Mouse (Mus musculus) neural tube, embryonic 10.5 days (tissue): ENCODE results near the gene Cep112.

Source experiments
- DNase-seq: peaks from one replicate; pipeline ENCODE4 v3.0.0-alpha.2; 2017; ENCODE audit warnings: low spot score; ENCODE audit errors: extremely low spot score

The Cep112 gene

DNA sequence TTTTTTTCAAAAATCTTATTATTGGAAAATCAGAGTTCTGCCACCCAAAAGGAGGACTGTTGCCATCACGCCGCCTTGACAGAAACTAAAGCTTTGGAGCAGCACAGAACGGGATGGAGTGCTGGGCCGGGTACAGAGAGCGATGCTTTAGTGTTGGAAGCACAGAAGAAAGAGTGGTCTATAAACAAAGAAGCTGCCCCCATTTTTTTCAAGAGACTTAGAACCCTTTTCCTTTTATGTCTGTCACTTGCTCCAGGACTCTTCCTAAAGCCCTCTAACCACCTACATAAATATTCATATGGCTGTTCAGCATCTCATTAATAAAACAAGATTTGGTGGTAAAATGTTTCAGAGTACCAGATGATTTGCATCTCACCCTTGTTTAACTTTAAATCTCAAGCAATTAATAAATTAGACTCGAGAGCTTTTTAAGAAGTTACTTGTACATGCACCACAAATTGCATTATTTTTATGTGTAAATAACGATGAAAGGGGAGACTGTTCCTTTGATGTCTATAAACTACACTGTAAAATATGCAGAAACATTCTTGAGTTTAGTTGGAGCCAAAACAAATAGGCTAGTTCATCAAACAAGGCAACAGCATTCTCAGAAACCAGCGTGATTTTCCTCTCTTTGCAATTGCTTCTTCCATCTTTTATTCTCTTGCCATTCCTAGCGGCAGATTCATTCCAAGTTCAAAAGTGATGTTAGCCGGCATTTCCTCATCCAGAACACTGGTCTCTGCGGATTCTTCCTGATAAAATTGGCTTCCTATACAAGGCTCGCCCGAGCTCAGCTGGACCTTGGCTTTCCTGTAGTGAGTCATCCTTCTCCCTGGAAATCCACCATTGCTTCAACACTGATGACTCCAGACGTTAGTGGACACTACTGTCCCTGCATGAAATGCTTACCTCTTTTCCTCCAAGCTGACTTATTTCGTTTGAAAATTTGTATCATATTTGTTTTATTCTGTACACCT, 355.6 kb downstream of the Cep112 start:
- no peak for DNase-seq

DNA sequence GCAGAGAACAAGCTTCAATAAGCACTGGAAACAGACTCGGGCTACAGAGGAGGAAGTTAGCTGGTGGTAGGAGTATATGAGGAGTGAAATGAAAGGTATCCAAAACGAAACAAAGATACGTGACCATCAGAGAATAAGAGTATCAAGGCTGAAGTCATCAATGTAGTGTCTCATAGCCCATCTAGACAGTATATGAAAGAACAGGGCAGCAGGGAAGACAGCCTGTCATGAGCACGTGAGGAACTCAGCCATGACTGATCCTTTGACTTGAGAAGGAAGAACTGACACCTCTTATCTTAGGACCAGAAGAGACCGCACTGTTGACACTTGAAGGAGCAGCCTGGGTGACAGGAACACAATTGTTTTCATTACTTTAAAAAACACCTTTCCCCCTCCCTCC, 373.4 kb downstream of the Cep112 start:
- DNase-seq: no peak

DNA sequence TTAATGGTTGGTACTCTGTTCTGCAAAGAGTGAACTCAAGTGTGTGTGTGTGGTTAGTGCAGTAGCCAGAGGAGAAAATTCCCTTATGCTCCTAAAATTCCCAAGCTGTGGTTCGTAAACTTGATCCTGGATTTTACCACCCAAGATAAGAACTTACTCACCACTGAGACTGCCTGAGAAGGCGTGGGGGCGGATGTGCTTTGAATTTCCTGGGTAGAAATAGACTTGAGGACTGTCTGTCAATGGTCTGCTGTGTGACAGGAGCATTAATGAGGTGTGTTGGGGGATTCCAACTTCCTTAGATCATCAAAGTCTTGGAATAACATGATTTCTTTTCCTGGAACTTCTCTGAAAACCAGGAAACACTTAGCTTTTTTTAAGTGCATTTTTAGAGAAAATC, 374.7 kb downstream of the Cep112 start:
- no peak for DNase-seq

DNA sequence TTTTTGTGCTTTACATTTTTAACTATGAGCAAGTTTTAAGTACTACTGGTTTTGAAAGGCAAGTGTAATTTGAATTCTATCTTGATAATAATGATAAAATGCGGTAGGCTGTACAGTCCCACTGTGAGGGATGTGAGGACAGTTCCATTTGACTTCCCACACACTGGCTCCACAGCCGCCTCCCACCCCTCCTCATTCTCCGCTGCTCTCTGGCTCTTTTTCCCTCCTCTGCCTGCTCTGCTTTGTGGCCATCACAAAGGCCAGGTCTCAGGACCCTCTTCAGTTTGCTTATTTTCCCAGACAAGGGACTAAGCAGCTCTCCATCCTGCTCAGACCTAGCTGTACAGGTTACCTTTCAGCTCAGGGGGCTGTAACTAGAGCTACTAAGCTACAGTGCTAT, 379.0 kb downstream of the Cep112 start:
- no peak for DNase-seq

DNA sequence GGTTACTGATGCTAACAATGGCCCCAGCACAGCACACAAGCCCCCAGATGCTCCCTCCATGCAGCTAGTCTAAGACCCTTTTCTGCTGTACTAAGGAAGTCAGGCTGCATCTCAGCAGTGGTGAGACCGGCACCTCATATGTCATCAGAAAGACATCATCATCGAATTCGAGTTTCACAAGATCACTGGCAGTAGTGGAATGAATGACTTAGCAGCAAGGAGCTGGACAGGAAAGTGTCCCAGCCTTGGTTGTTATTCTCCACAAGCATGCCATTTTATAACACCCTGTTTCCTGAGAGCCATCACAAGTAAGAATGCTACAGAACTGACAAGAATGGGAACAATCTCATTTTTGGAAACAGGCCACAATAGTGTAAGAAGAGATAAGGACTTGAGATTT, 381.0 kb downstream of the Cep112 start:
- DNase-seq: no peak

DNA sequence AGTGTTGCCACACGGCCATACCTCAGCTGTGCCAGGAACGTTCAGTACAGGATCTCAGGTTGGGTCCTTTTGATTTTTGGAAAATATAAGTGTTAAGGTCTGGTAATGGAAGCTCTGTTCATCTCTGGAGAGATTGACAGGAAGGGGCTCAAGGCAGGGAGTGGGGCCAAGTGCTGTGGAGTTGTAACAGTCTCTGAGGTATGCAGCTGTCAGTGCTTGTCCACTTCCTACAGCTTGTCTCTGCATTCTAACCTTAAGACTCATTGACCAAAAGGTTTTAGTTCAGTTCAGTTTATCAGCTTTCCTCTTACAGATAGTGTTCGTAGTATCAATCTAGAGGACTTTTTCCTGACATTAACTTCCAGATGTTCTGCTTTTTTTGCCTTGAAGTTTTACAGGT, 384.6 kb downstream of the Cep112 start:
- DNase-seq: no peak

DNA sequence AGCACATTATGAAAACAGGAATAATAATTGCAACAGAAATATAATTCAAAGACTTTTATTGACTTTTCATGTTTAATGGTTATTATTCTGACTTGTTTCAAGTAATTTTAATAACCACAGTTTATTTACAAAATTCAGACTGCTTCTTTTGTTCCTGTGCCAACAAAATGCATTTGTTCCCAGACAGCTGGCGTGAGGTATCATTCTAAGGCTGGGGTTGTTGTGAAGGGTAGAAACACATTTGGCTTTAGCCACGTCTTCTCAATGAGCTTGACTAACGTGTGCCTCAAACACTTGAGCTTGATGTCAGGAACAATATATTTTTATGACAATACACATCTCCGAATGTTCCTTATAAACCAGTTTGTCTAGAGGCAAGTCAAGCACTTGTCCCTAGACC, 396.8 kb downstream of the Cep112 start:
- DNase-seq: no peak

- DNase-seq: no peak
Measured at GRCm38 (mm10) chr11:108822257-108822656, 397.3 kb downstream of the Cep112 start.

DNA sequence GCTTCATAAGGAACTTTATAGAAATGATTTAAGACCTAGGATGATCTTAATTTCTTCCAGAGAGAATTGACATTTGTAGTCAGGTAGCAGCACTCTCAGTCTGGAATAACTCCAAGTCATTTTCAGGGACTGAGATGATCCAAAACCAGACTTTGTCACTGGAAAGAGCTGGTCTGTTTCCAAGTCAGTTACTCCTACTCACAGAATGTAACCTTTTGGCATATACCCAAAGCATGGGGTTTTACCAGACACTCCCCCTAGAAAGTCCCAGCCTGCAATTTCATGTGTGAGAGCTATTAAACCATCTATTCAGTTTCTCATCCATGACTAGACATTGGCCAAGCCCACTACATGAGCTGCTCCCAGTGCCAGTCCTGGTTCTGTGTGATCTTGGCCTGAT, 402.3 kb downstream of the Cep112 start:
- DNase-seq: no peak

GRCm38 (mm10) chr11:108828374-108829025, 403.5 kb downstream of the Cep112 start:
- no peak for DNase-seq

DNA sequence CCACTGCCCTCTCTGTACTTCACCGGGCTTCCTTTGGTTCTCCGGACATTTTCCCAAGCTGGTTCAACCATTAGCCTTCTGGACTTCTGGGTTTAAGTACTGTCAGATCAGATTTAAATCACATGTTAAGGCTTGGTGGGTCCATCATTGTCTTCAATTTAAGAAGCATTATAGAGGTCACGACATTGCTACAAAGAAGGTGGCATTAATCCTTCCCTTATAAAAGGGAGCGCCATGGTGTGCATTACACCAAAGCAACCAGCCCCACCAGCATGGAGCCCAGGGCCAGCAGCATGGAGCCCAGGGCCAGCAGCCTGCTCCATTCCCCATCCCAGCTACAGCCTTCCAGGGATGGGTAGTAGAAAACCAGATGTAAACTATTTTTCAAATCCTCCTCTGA, 411.7 kb downstream of the Cep112 start:
- DNase-seq: no peak

DNA sequence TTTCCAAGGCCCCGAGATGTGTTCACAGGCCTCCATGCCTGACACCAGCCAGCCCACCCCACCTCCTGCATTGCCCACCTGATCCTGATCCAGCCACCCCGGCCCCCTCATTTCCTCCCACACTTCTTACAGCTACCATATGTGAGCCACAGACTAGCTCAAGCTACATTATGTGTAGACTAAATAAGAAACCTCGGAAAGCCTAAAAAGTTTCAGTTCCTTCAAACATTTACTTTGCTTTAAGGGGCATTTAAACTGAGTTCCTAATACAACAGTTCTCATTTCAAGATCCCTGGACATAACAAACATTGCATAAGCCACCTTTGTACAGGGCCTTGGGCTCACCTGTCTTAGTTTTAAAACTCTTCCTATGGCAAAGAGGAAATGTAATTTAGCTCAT, 415.2 kb downstream of the Cep112 start:
- DNase-seq: no peak

- no peak for DNase-seq
Measured at GRCm38 (mm10) chr11:108842765-108843164, 417.8 kb downstream of the Cep112 start.

- DNase-seq: no peak
Measured at GRCm38 (mm10) chr11:108845971-108846370, 421.0 kb downstream of the Cep112 start.

- no peak for DNase-seq
Measured at GRCm38 (mm10) chr11:108846479-108846878, 421.5 kb downstream of the Cep112 start.

DNA sequence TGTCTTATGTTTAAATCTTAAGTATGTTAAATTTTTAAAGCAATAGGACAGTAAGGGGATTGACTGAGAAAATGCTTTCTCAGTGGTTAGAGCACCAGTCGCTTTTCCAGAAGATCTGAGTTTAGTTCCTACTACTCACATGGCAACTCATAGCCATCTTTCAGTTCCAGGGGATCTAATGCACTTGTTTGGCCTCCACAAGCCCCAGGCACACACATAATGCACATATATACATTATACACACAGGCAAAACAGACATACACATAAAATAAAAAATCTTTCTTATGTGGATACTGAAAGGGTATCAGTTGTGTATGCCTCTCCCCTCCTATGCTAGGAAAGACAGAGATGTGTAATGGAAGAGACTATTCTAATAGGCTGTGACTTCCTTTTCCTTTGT, 426.8 kb downstream of the Cep112 start:
- DNase-seq: no peak

- no peak for DNase-seq
Measured at GRCm38 (mm10) chr11:108857254-108857653, 432.3 kb downstream of the Cep112 start.

- DNase-seq: no peak
Measured at GRCm38 (mm10) chr11:108857678-108858338, 432.8 kb downstream of the Cep112 start.

GRCm38 (mm10) chr11:108858339-108858804, 433.4 kb downstream of the Cep112 start:
- DNase-seq: no peak

- DNase-seq: no peak
Measured at GRCm38 (mm10) chr11:108858846-108859245, 433.9 kb downstream of the Cep112 start.

DNA sequence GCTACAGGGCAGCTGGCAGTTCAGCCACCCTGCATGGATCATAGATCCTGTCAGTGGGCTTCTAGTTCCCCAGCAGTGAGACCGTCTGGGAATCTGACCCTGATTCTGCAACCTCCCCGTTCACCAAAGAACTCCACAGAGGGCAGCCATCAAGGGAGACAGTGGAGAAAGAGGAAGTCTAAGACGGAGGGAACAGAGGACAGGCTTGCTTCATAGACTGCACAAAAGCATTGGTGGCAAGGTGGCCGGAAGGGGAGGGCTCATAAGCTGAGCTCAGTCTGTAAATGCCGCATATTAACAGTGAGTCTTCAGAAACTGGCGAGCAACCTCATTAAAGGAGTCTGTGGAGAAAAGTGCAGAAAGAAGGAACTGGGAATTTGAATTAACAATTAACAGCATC, 437.4 kb downstream of the Cep112 start:
- DNase-seq: no peak

DNA sequence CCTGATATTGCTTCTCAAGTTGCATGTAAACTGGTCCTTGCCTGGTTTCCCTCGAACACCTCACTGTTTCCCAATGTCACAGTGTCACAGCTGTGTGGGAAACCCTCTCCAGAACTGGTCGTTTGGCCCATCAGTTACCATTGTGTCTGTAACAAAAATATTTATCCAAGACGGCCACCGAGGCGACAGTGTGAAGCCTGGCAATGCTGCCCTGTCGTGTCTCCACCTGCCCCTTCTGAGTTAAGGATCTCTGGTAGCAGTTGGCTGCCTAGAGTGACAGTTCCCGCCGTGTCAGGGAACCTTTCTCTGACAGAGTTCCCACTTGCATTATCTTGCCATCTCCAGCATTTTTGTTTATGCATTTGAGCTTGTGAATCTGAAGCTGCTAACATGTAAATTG, 440.8 kb downstream of the Cep112 start:
- no peak for DNase-seq
